Mouse (Mus musculus) frontal cortex, postnatal 36 days (tissue): ENCODE results near the gene Styk1.

Experiments
- DNase-seq, 2 experiments: peaks; one replicate each; pipeline ENCODE4 v3.0.0; 2022; ENCODE audit warnings: low spot score in 2 of 2

The Styk1 gene

GRCm38 (mm10) chr6:131353352-131353919 is at the start of gene Styk1:
Gene Styk1 (minus strand): TSS chr6:131353597.
- peak; percentile 83 to 87 for DNase-seq

- DNase-seq = no peak
Observed at GRCm38 (mm10) chr6:131403036-131403435, 49.6 kb upstream of the Styk1 start.

DNA sequence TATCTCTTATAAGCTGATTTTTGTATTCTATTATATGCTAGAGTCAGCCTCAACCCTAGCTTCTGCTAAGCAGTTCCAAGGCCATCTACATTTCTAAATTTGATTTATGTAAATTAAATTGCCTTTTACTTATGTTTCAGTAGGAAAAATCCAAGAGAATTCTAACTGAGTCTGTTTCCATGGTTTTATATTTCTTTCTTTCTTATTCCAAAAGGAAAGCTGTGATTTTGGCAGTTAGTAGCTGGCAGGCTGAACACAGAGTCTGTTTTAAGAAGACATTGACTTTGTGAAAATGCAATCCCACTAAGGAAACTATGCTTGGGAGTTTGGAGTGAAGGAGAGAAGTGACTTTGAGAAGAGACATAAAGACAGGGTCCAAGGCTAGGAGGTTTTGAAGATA is 49.2 kb upstream of the Styk1 start:
- peak in 1 of 2 experiments; percentile 26 for DNase-seq

GRCm38 (mm10) chr6:131401259-131401658 is 47.9 kb upstream of the Styk1 start:
- no peak for DNase-seq

- DNase-seq = no peak
Observed at GRCm38 (mm10) chr6:131396650-131397049, 43.3 kb upstream of the Styk1 start.

DNA sequence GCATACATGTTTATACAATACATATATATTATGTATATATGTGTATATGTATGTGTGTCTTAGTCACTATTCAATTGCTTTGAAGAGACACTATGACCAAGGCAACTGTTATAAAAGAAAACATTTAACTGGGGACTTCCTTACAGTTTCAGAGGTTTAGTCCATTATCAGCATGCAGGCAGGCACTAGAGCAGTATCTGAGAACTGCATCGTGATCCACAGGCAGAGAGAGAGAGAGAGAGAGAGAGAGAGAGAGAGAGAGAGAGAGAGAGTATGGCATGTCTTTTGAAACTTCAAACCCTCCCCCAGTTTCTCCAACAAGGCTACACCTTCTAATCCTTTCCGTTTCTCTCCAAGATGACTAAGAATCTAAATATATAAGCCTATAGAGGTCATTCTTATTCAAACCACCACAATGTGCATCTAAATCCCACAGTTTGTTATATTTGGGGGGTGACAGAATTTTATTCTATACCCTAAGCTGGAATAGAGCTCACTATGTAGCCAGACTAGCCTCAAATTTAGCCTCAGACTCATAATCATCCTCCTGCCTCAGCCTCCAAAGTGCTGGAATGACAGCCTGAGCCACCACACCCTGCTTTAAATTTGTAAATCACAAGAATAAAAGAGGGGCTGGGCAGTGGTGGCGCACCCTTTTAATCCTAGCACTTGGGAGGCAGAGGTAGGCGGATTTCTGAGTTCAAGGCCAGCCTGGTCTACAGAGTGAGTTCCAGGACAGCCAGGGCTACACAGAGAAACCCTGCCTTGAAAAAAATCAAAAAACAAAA is 40.7 kb upstream of the Styk1 start:
- no peak for DNase-seq

GRCm38 (mm10) chr6:131388040-131389021 is 34.9 kb upstream of the Styk1 start, which contains the start of gene Ybx3:
Gene Ybx3 (minus strand): TSS chr6:131388476.
- peak; percentile 86 for DNase-seq

GRCm38 (mm10) chr6:131387221-131388039 is 34.0 kb upstream of the Styk1 start:
- peak; percentile 74 to 86 for DNase-seq

DNA sequence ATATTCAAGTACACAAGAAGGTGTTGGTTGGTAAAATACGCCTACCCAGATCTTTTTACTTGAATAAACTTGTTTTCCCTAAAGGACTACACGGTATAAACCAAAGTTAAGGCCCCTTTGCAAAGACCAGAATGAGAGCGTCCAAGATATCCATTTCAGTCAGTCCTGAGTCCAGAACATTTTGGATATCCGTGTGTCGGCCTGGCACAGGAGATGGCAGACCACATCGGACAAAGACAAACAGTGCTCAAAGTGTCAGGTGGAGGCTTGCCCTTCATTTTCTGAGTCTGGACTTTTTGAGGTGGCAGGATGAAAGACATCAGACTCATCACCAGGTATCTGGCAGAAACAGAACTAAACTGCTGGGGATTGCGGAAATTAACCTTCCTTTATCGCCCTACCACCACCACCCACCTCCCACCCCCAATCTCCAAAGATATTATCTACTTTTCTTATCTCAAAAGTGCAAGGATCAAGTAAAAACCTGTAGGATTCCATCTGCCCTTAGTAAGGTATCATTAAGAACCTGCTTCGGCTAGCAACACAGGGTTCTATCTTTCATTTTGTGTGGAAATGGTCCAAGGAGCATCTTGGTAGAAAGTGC is 33.1 kb upstream of the Styk1 start:
- DNase-seq = no peak

- DNase-seq = no peak
Observed at GRCm38 (mm10) chr6:131385469-131385868, 32.1 kb upstream of the Styk1 start.

DNA sequence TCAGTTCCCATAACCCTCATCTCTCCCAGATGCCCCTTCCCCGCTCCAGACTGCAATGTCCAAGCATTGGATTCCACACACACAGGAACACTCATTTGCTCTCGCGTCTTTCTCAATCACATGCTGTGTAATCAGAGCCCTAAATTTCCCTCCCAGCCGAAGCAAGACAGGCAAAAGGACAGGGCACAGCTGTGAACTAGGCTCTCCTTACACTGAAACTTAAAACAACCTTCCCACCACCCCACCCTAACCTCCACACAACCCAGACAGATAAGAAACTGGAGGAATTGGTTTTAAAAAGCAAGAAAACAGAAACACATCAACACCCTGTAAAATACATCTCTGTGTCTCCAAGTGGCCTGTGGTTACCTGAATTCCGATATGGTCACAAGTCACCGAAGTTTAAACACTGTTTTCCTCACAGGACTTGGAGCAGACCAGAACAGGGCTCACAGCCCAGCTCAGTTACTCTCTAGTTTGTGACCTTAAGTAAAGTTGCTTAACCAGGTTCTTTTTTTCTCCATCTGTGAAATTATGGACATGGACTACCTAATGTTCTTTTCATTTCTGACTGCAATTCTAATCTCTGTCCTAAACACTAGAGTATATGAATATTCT is 30.4 kb upstream of the Styk1 start:
- no peak for DNase-seq

GRCm38 (mm10) chr6:131382984-131383337 is 29.6 kb upstream of the Styk1 start:
- DNase-seq = no peak

DNA sequence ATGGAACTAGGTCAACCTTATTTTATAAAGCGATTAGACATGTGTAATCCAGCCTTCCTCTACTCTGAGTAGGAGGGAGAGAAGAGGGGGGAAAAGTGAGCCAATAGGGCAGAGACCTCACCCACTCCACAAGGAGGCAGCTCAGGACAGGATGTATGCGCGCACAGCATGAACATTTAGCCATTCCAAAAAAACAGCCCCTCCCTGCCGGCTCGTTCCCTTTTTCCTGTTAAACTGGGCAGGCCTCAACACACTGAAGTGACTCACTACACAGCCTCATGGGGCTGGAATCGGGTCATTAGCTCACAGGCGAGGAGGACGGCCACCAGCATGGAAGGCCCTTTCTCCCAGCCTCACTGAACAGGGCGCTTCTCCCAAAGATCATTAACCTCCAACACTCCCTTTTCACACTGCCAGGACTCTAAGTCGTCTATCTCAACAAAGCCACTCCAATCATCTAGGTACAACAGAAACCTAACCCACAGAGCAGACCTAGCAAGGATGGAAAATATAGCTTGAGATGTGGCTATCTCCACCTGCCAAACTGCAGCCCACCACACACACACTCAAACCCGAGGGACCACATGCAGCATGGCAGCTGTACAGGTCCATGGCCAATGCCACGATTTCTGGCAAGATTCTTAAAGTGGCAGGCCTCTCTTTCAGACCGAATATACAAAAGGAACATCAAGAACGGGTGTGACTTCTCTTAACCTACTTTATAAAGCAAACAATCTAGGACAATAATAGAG is 29.0 kb upstream of the Styk1 start:
- DNase-seq = peak in 1 of 2 experiments; percentile 27

- no peak for DNase-seq
Observed at GRCm38 (mm10) chr6:131378858-131379428, 25.5 kb upstream of the Styk1 start.

GRCm38 (mm10) chr6:131377378-131377777 is 24.0 kb upstream of the Styk1 start:
- DNase-seq = no peak

DNA sequence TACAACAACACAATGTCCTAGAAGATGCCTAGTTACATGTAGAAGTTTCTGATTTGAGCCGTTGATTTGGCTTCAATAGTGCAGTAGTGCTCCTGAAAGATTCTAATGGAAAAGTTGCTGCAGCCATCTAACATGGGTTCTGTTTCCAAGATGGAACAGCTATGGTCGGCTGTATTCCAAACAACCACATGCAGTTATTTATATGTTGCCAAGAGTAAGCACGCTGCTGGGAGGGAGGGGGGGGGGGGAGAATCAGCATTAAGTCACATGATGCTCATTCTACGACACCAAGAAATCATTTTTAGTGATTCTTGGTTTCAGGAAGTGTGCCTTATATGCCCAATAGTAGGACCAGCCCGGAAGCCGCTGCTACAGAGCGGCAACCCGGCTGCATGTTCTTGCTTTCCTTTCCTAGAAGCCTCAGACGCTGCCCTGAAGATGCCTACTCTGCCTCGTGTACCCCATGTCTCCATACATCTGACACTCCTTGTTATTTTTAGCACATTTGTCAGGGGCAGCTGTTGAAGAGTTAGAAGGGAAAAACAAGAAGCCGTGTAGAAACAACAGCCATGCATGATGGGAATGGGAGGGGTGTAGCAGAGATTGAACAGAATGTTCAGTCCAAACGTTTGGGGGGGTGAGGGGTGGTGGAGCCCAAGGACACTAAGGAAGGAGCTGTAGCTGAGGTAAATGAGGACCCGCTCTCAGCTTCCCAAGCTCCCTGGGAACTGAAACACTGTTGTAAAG is 21.4 kb upstream of the Styk1 start:
- no peak for DNase-seq

DNA sequence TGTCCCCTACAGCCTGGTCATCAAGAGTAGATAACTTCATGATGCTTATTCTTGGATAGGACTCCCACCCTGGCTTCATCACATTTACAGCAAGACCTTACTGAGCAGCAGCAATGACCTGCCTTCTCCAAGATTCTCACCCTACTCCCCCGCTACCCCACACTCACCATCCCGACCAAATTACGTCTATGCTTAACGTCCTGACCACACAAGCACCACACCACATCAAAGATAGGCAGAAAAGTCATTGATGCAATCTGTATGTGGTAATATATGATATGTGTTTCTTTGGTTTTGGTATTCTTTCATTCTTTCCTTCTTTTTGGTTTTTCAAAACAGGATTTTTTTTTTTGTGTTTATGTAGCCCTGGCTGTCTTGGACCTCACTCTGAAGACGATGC is 19.8 kb upstream of the Styk1 start:
- no peak for DNase-seq

DNA sequence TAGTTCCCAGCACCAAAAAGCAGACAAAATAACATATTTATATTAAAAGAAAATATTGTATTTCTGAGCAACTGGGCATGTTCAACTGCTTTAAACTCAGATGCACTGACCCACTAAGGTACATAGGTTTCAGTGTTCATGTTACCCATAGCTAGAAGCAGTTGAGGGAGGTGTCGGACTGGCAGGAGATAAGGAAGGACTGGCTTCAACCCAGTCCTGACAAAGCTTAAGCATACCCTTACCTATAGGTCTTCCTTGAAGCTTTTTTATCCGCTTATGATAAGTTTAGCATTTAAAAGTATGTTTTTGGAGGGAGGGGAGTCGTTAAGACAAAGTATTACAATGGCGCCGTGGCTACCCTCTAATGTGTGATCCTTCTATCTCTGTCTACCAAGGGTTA is 17.4 kb upstream of the Styk1 start:
- DNase-seq = no peak
